Mouse (Mus musculus): ENCODE data around the gene Rmi2.

DNA sequence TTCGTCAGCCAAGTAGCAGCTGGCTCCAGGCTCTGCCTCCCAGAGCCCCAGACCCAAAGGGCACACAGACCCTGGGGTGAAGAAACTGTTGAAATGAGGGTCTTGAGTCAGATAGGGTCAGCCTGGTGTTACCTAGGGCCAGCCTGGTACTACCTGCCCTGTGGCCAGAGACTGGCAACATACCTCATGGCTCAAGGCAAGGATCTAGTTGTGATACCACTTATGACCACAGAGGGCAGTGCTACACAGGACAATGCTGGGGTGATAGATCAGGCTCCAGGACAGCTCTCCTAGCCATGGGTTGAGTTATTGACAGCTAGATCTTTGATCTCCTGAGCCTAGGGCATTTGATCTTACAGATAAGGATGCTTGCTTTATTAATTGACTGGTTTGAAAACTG lies 44.6 kb downstream of the Rmi2 start:
- TF ChIP-seq GATA1 (IDR thresholded peaks at IDR 0.05; ENCODE audit: borderline replicate concordance, low read length) = no peak
- TF ChIP-seq CTCF (IDR thresholded peaks at IDR 0.05; ENCODE audit: low read depth, low read length) = peak; percentile 65
- TF ChIP-seq GATA2 (IDR thresholded peaks at IDR 0.05; ENCODE audit: borderline replicate concordance, low read depth, low read length) = no peak
